Comparison of ENCODE assay signal across 23 mouse cellular contexts in the genomic region with DNA sequence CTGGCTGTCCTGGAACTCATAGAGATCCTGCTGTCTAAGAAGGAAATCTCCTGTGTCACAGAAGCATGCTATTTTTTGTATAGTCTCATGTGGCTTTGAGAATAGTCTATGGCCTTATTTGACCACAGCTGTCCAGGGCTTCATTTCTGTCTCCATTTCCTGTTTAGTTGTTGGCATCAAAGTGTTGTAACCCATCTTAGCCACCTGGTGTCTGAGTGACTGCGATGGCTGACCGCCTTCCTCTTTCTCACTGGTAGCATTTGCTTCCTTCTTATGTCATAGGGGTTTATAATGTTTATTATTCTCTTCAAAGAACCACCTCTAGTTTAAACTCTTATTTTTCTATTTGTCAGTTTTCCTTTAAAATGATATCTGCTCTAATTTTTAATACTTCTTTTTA. TPM values are rescaled to one million over a fixed set of nuclear protein-coding genes. Genes with fewer than 3 reads are reported as not detected.
DNase-seq lines count a peak whose midpoint lies in the region; ATAC-seq and TF ChIP-seq lines count a peak whose summit lies in the region.
"Had no signal": no experiment of that assay in that cellular context is flagged by ENCODE, and none has a peak within 500 bp of the region (broad histone marks: within the 10 kb centered on the region; RNA-seq: fewer than 3 reads in every experiment).

No protein-coding gene starts in this region.

- no peak for ATAC-seq in midbrain, postnatal 0 days (ENCODE audit: low FRiP score)
- no peak for ATAC-seq in midbrain, embryonic 11.5 days (ENCODE audit: low FRiP score)
- ATAC-seq: forebrain, embryonic 13.5 days; hindbrain, embryonic 16.5 days had no signal

- no peaks in the 10 kb centered on the region for H3K36me3 ChIP-seq in midbrain, postnatal 0 days (ENCODE audit: insufficient read depth, low read length)
- no peaks in the 10 kb centered on the region for H3K36me3 ChIP-seq in midbrain, embryonic 11.5 days (ENCODE audit: control insufficient read depth, insufficient read depth, low read length)
- H3K36me3 ChIP-seq: embryonic facial prominence, embryonic 12.5 days; neural tube, embryonic 15.5 days had no signal

- H3K4me3 ChIP-seq in midbrain, postnatal 0 days (ENCODE audit: low read depth, low read length): no peak overlapping the region
- no peak overlapping the region for H3K4me3 ChIP-seq in midbrain, embryonic 11.5 days (ENCODE audit: low read depth, low read length)
- H3K4me3 ChIP-seq in bone marrow, adult 2 months (replicated peaks; ENCODE audit: control insufficient read depth, low read depth, low read length): no peak overlapping the region
- no peak overlapping the region for H3K4me3 ChIP-seq in olfactory bulb, adult 2 months (ENCODE audit: insufficient read depth, low read depth, low read length)
- H3K4me3 ChIP-seq: embryonic facial prominence, embryonic 12.5 days; erythroblast, embryonic 14.5 days; forebrain, embryonic 13.5 days; neural tube, embryonic 15.5 days had no signal

- H3K27me3 ChIP-seq in midbrain, postnatal 0 days (ENCODE audit: insufficient read depth, low read length): no peaks in the 10 kb centered on the region
- no peaks in the 10 kb centered on the region for H3K27me3 ChIP-seq in midbrain, embryonic 11.5 days (ENCODE audit: control insufficient read depth, insufficient read depth, low read length)
- H3K27me3 ChIP-seq: neural tube, embryonic 15.5 days had no signal

- WGBS in midbrain, postnatal 0 days: 63% methylated on average over 2 of the region's 2 CpGs
- 96% methylated on average over 2 of the region's 2 CpGs for WGBS in midbrain, embryonic 11.5 days
- WGBS in bone marrow, adult 2 months: 6% methylated on average over 2 of the region's 2 CpGs
- WGBS in olfactory bulb, adult 2 months: 82% methylated on average over 2 of the region's 2 CpGs

- DNase-seq in heart, adult 11 months: peak; percentile 74
- no peak for DNase-seq in heart, adult 9 months (ENCODE audit: low spot score in 2 of 2)
- DNase-seq in midbrain, postnatal 0 days (ENCODE audit: low spot score): no peak
- DNase-seq in midbrain, embryonic 11.5 days (ENCODE audit: low spot score, missing footprints): no peak
- no peak for DNase-seq in urinary bladder, postnatal 25 days (ENCODE audit: low spot score)
- no peak for DNase-seq in urinary bladder, adult 2 months (ENCODE audit: low spot score)
- DNase-seq: adrenal gland, postnatal 36 days; cerebellum, adult 18-20 months; gastrocnemius, postnatal 10 days; kidney, adult 11 months; kidney, postnatal 25 days; left cerebral cortex, postnatal 4 days; lung, embryonic 14.5 days; midbrain, embryonic 14.5 days; right cerebral cortex, postnatal 4 days had no signal

- H3K4me2 ChIP-seq in midbrain, postnatal 0 days (ENCODE audit: low read depth, low read length, poor library complexity, severe bottlenecking): no peak overlapping the region
- no peak overlapping the region for H3K4me2 ChIP-seq in midbrain, embryonic 11.5 days
- H3K4me2 ChIP-seq: embryonic facial prominence, embryonic 12.5 days; forebrain, embryonic 13.5 days; lung, embryonic 14.5 days; neural tube, embryonic 15.5 days had no signal

- H3K9ac ChIP-seq in midbrain, postnatal 0 days (replicated peaks; ENCODE audit: low read length, poor library complexity, severe bottlenecking): no peak overlapping the region
- no peak overlapping the region for H3K9ac ChIP-seq in midbrain, embryonic 11.5 days (ENCODE audit: low read length)
- H3K9ac ChIP-seq: embryonic facial prominence, embryonic 12.5 days; forebrain, embryonic 13.5 days; lung, embryonic 14.5 days; neural tube, embryonic 15.5 days had no signal

- H3K9me3 ChIP-seq in midbrain, postnatal 0 days (ENCODE audit: low read length): no peaks in the 10 kb centered on the region
- H3K9me3 ChIP-seq in midbrain, embryonic 11.5 days (ENCODE audit: control insufficient read depth, low read length): no peaks in the 10 kb centered on the region
- H3K9me3 ChIP-seq: embryonic facial prominence, embryonic 12.5 days; forebrain, embryonic 13.5 days; neural tube, embryonic 15.5 days had no signal

- TF ChIP-seq POLR2A in bone marrow, adult 2 months (IDR thresholded peaks at IDR 0.05; ENCODE audit: borderline replicate concordance, control insufficient read depth, low read depth, low read length): no peak
- no peak for TF ChIP-seq POLR2A in olfactory bulb, adult 2 months (IDR thresholded peaks at IDR 0.05; ENCODE audit: insufficient read depth, low read depth, low read length)

- H3K27ac ChIP-seq in midbrain, postnatal 0 days (ENCODE audit: low read depth, low read length): no peak overlapping the region
- no peak overlapping the region for H3K27ac ChIP-seq in midbrain, embryonic 11.5 days (ENCODE audit: low read depth, low read length)
- H3K27ac ChIP-seq in bone marrow, adult 2 months (ENCODE audit: control insufficient read depth, insufficient read depth, low read depth, low read length, poor library complexity): no peak overlapping the region
- H3K27ac ChIP-seq in olfactory bulb, adult 2 months (ENCODE audit: insufficient read depth, low read depth, low read length): 0 out of 2 replicates have a peak overlapping the region, but pooled peaks have one; percentile 27
- H3K27ac ChIP-seq: embryonic facial prominence, embryonic 12.5 days; forebrain, embryonic 13.5 days; macrophage; neural tube, embryonic 15.5 days had no signal

- no peaks in the 10 kb centered on the region for H3K4me1 ChIP-seq in midbrain, postnatal 0 days (ENCODE audit: insufficient read depth, low read length)
- H3K4me1 ChIP-seq in midbrain, embryonic 11.5 days (ENCODE audit: control insufficient read depth, insufficient read depth, low read length): no peaks in the 10 kb centered on the region
- H3K4me1 ChIP-seq in bone marrow, adult 2 months (ENCODE audit: control insufficient read depth, insufficient read depth, low read length): peaks cover 4% of the 10 kb centered on the region; the same call in 1 of the 2 replicates
- H3K4me1 ChIP-seq in olfactory bulb, adult 2 months (ENCODE audit: control insufficient read depth, insufficient read depth, low read length): peaks cover 8% of the 10 kb centered on the region; the same call in 1 of the 2 replicates
- H3K4me1 ChIP-seq: embryonic facial prominence, embryonic 12.5 days; forebrain, embryonic 13.5 days; neural tube, embryonic 15.5 days had no signal

- TF ChIP-seq CTCF in midbrain, postnatal 0 days (IDR thresholded peaks at IDR 0.05): peak; percentile 14; the same call in 1 of the 2 replicates
- TF ChIP-seq CTCF in bone marrow, adult 2 months (IDR thresholded peaks at IDR 0.05; ENCODE audit: control insufficient read depth, insufficient read depth, low read length): peak; percentile 43; the same call in 1 of the 2 replicates
- TF ChIP-seq CTCF in olfactory bulb, adult 2 months (IDR thresholded peaks at IDR 0.05; ENCODE audit: insufficient read depth, low read depth, low read length): no peak

RNA-seq across cellular contexts. Expression of a gene that starts 8.7 kb away (rescaled TPM):
- total RNA-seq in midbrain, postnatal 0 days (2014; rRNA removed): 0.57 and 1.4 TPM in 2 replicates
- 1.5 and 2.7 TPM in 2 replicates for polyA plus RNA-seq in midbrain, postnatal 0 days (2015; fragmentation: Nextera tagmentation; extraction: Ambion mirVana)
- polyA plus RNA-seq in midbrain, embryonic 11.5 days (2014; fragmentation: Nextera tagmentation; extraction: Ambion mirVana): 4.3 and 4.7 TPM in 2 replicates
- polyA plus RNA-seq in bone marrow, adult 2 months (2011; ENCODE audit: insufficient read depth, insufficient read length, low replicate concordance, missing spikeins): 73.7 and 175 TPM in 2 replicates
- not detected in 2 replicates for polyA plus RNA-seq in olfactory bulb, adult 2 months (2012; ENCODE audit: insufficient read depth, insufficient read length, low replicate concordance, missing spikeins)
- 251 and 267 TPM in 2 replicates for polyA plus RNA-seq in urinary bladder, adult 2 months (2012; rRNA removed)

RNA-seq across cellular contexts. Expression of a gene that starts 10.1 kb away (rescaled TPM):
- total RNA-seq in midbrain, postnatal 0 days (2014; rRNA removed): 1.1 and 1.2 TPM in 2 replicates
- polyA plus RNA-seq in midbrain, postnatal 0 days (2015; fragmentation: Nextera tagmentation; extraction: Ambion mirVana): 0.31 and 0.55 TPM in 2 replicates
- not detected in 2 replicates for polyA plus RNA-seq in midbrain, embryonic 11.5 days (2014; fragmentation: Nextera tagmentation; extraction: Ambion mirVana)
- polyA plus RNA-seq in bone marrow, adult 2 months (2011; ENCODE audit: insufficient read depth, insufficient read length, low replicate concordance, missing spikeins): 30.9 and 72.2 TPM in 2 replicates
- not detected in 2 replicates for polyA plus RNA-seq in olfactory bulb, adult 2 months (2012; ENCODE audit: insufficient read depth, insufficient read length, low replicate concordance, missing spikeins)
- 2.7 and 5.0 TPM in 2 replicates for polyA plus RNA-seq in urinary bladder, adult 2 months (2012; rRNA removed)
- total RNA-seq: left cerebral cortex, postnatal 4 days had no signal
- polyA plus RNA-seq: embryonic facial prominence, embryonic 12.5 days; erythroblast, embryonic 14.5 days; forebrain, embryonic 13.5 days; lung, embryonic 14.5 days; midbrain, embryonic 14.5 days had no signal

RNA-seq across cellular contexts. Expression of a gene that starts 38.9 kb away (rescaled TPM):
- 0.66 TPM in 1 of 2 replicates, not detected in the other for total RNA-seq in midbrain, postnatal 0 days (2014; rRNA removed)
- polyA plus RNA-seq in midbrain, postnatal 0 days (2015; fragmentation: Nextera tagmentation; extraction: Ambion mirVana): 0.29 and 0.81 TPM in 2 replicates
- not detected in 2 replicates for polyA plus RNA-seq in midbrain, embryonic 11.5 days (2014; fragmentation: Nextera tagmentation; extraction: Ambion mirVana)
- polyA plus RNA-seq in bone marrow, adult 2 months (2011; ENCODE audit: insufficient read depth, insufficient read length, low replicate concordance, missing spikeins): 65.0 and 143 TPM in 2 replicates
- polyA plus RNA-seq in olfactory bulb, adult 2 months (2012; ENCODE audit: insufficient read depth, insufficient read length, low replicate concordance, missing spikeins): 508 and 641 TPM in 2 replicates
- polyA plus RNA-seq in urinary bladder, adult 2 months (2012; rRNA removed): 281 and 288 TPM in 2 replicates
- polyA plus RNA-seq: erythroblast, embryonic 14.5 days had no signal

RNA-seq across cellular contexts. Expression of a gene that starts 45.4 kb away (rescaled TPM):
- total RNA-seq in midbrain, postnatal 0 days (2014; rRNA removed): 1.8 and 2.0 TPM in 2 replicates
- 2.9 and 4.2 TPM in 2 replicates for polyA plus RNA-seq in midbrain, postnatal 0 days (2015; fragmentation: Nextera tagmentation; extraction: Ambion mirVana)
- 0.27 and 0.63 TPM in 2 replicates for polyA plus RNA-seq in midbrain, embryonic 11.5 days (2014; fragmentation: Nextera tagmentation; extraction: Ambion mirVana)
- 50.7 and 54.8 TPM in 2 replicates for polyA plus RNA-seq in bone marrow, adult 2 months (2011; ENCODE audit: insufficient read depth, insufficient read length, low replicate concordance, missing spikeins)
- 159 TPM in 1 of 2 replicates, not detected in the other for polyA plus RNA-seq in olfactory bulb, adult 2 months (2012; ENCODE audit: insufficient read depth, insufficient read length, low replicate concordance, missing spikeins)
- polyA plus RNA-seq in urinary bladder, adult 2 months (2012; rRNA removed): 37.9 and 42.4 TPM in 2 replicates

RNA-seq across cellular contexts. Expression of a gene that starts 51.2 kb away (rescaled TPM):
- 1.7 and 2.8 TPM in 2 replicates for total RNA-seq in midbrain, postnatal 0 days (2014; rRNA removed)
- 4.2 and 5.3 TPM in 2 replicates for polyA plus RNA-seq in midbrain, postnatal 0 days (2015; fragmentation: Nextera tagmentation; extraction: Ambion mirVana)
- polyA plus RNA-seq in midbrain, embryonic 11.5 days (2014; fragmentation: Nextera tagmentation; extraction: Ambion mirVana): 1.8 and 2.1 TPM in 2 replicates
- 35.3 and 68.8 TPM in 2 replicates for polyA plus RNA-seq in bone marrow, adult 2 months (2011; ENCODE audit: insufficient read depth, insufficient read length, low replicate concordance, missing spikeins)
- polyA plus RNA-seq in olfactory bulb, adult 2 months (2012; ENCODE audit: insufficient read depth, insufficient read length, low replicate concordance, missing spikeins): not detected in 2 replicates
- 81.2 and 88.3 TPM in 2 replicates for polyA plus RNA-seq in urinary bladder, adult 2 months (2012; rRNA removed)

Comparison
In these comparisons a context has a peak if more than half of its experiments do, and no peak if none do; other contexts are left out.
1. RNA of a gene that starts 38.9 kb away (polyA plus RNA-seq): 508 to 641 TPM in olfactory bulb, adult 2 months, 281 to 288 TPM in urinary bladder, adult 2 months and 65.0 to 143 TPM in bone marrow, adult 2 months; 0.29 to 0.81 TPM in midbrain, postnatal 0 days and not detected in midbrain, embryonic 11.5 days; every median in the first group is over 10 times any median in the second.